Mouse (Mus musculus): Measurements from ENCODE around the gene Mmp21. TPM values are rescaled to one million over a fixed set of nuclear protein-coding genes. Genes with fewer than 3 reads are reported as not detected.

Gene Mmp21
- polyA plus RNA-seq (2014; fragmentation: Illumina TruSeq; extraction: RNeasy Lipid Tissue Mini Kit (QIAGEN cat#74804); ENCODE audit: low replicate concordance) = not detected

GRCm38 (mm10) chr7:133679961-133680360 is at the start of gene Mmp21:
Gene Mmp21 (minus strand): TSS chr7:133680061.

GRCm38 (mm10) chr7:133637361-133638305 is 42.2 kb downstream of the Mmp21 start, which contains the start of gene Edrf1:
Gene Edrf1 (plus strand): TSS chr7:133637543.

Other genes starting within 250 kb of the Mmp21 start
- not detected for gene Tex36, start 77.9 kb downstream of the Mmp21 start, polyA plus RNA-seq (2014; fragmentation: Illumina TruSeq; extraction: RNeasy Lipid Tissue Mini Kit (QIAGEN cat#74804); ENCODE audit: low replicate concordance)
- gene Edrf1, start 42.5 kb downstream of the Mmp21 start, polyA plus RNA-seq (2014; fragmentation: Illumina TruSeq; extraction: RNeasy Lipid Tissue Mini Kit (QIAGEN cat#74804); ENCODE audit: low replicate concordance) = 17.8 TPM
- gene Bccip, start 29.3 kb upstream of the Mmp21 start, polyA plus RNA-seq (2014; fragmentation: Illumina TruSeq; extraction: RNeasy Lipid Tissue Mini Kit (QIAGEN cat#74804); ENCODE audit: low replicate concordance) = 51.2 TPM
- gene Uros, start 30.0 kb upstream of the Mmp21 start, polyA plus RNA-seq (2014; fragmentation: Illumina TruSeq; extraction: RNeasy Lipid Tissue Mini Kit (QIAGEN cat#74804); ENCODE audit: low replicate concordance) = 10.5 TPM
- not detected for gene Fank1, start 96.8 kb upstream of the Mmp21 start, polyA plus RNA-seq (2014; fragmentation: Illumina TruSeq; extraction: RNeasy Lipid Tissue Mini Kit (QIAGEN cat#74804); ENCODE audit: low replicate concordance)
- gene Dhx32, start 102.7 kb upstream of the Mmp21 start, polyA plus RNA-seq (2014; fragmentation: Illumina TruSeq; extraction: RNeasy Lipid Tissue Mini Kit (QIAGEN cat#74804); ENCODE audit: low replicate concordance) = 3.5 TPM

Measured in small intestine, adult 10 weeks (tissue).